In genomic region chr12:70195426-70195825, GRCm38 (mm10) we compare ENCODE assay signal across 20 mouse cellular contexts. TPM values are rescaled to one million over a fixed set of nuclear protein-coding genes. Genes with fewer than 3 reads are reported as not detected.
"Had no signal": no experiment of that assay in that cellular context is flagged by ENCODE, and none has a peak within 500 bp of the region (broad histone marks: within the 10 kb centered on the region; RNA-seq: fewer than 3 reads in every experiment).

No protein-coding gene starts in this region.

- H3K36me3 ChIP-seq: neural tube, embryonic 13.5 days; neural tube, embryonic 15.5 days; stomach, embryonic 15.5 days had no signal

- H3K9me3 ChIP-seq: neural tube, embryonic 13.5 days; neural tube, embryonic 15.5 days; stomach, embryonic 15.5 days had no signal

- H3K9ac ChIP-seq: neural tube, embryonic 13.5 days; neural tube, embryonic 15.5 days; stomach, embryonic 15.5 days had no signal

- DNase-seq: retina, postnatal 1 day; right cerebral cortex, adult 18-20 months; right cerebral cortex, postnatal 14 days; right cerebral cortex, postnatal 25 days; right cerebral cortex, postnatal 4 days; spleen, adult 18-20 months; thymus, adult 18-20 months; thymus, adult 2 months; thymus, postnatal 14 days; thymus, postnatal 25 days; thymus, postnatal 36 days; thymus, postnatal 4 days had no signal

- H3K27me3 ChIP-seq: neural tube, embryonic 13.5 days; neural tube, embryonic 15.5 days; stomach, embryonic 15.5 days had no signal

- H3K4me2 ChIP-seq: neural tube, embryonic 13.5 days; neural tube, embryonic 15.5 days; stomach, embryonic 15.5 days had no signal

- H3K4me3 ChIP-seq: neural tube, embryonic 13.5 days; neural tube, embryonic 15.5 days; stomach, embryonic 15.5 days had no signal

- H3K27ac ChIP-seq: neural tube, embryonic 13.5 days; neural tube, embryonic 15.5 days; stomach, embryonic 15.5 days; stomach, postnatal 0 days had no signal

RNA-seq across cellular contexts. Expression of gene Abhd12b, which starts 41.5 kb away (rescaled TPM):
- polyA plus RNA-seq: small intestine, adult 2 months; spleen, adult 2 months; stomach, embryonic 15.5 days; testis, adult 2 months; thymus, postnatal 0 days had no signal
